Mouse (Mus musculus): Measurements from ENCODE around the gene Gm10073. TPM values are rescaled to one million over a fixed set of nuclear protein-coding genes. Genes with fewer than 3 reads are reported as not detected.
"Not testable (repeated sequence)": the region's sequence is repeated elsewhere in the genome, so short reads cannot be mapped to it uniquely, and the experiment has no call there.

Gm10073 gene
- polyA plus RNA-seq, 1 experiment from 2014 or later: 13.3 TPM

GRCm38 (mm10) chr8:106592458-106592857, 19.2 kb upstream of the Gm10073 start:
- H3K9ac ChIP-seq: no peak overlapping the region
- no peaks in the 10 kb centered on the region for H3K9me3 ChIP-seq
- H3K4me3 ChIP-seq: no peak overlapping the region
- no peak overlapping the region for H3K27ac ChIP-seq
- H3K36me3 ChIP-seq: no peaks in the 10 kb centered on the region
- H3K27me3 ChIP-seq: no peaks in the 10 kb centered on the region
- H3K4me2 ChIP-seq: no peak overlapping the region
- H3K4me1 ChIP-seq: no peaks in the 10 kb centered on the region
- 66% methylated on average over 2 of the region's 3 CpGs for WGBS
- ATAC-seq (ENCODE audit: insufficient number of reproducible peaks, low FRiP score, low TSS enrichment, low read depth): no peak

GRCm38 (mm10) chr8:106588443-106589431, 15.5 kb upstream of the Gm10073 start:
- Histone ChIP-seq H3K9ac (no peak overlapping the region), H3K9me3 (no peaks in the 10 kb centered on the region), H3K4me3 (no peak overlapping the region), H3K27ac (no peak overlapping the region), H3K36me3 (no peaks in the 10 kb centered on the region), H3K4me1 (no peaks in the 10 kb centered on the region), H3K27me3 (no peaks in the 10 kb centered on the region), H3K4me2 (no peak overlapping the region)
- ATAC-seq (ENCODE audit: insufficient number of reproducible peaks, low FRiP score, low TSS enrichment, low read depth): no peak
- 65% methylated on average over 3 of the region's 3 CpGs for WGBS

- Histone ChIP-seq H3K4me2 (no peak overlapping the region), H3K27ac (no peak overlapping the region), H3K4me3 (no peak overlapping the region), H3K9me3 (no peaks in the 10 kb centered on the region), H3K4me1 (no peaks in the 10 kb centered on the region), H3K27me3 (no peaks in the 10 kb centered on the region), H3K36me3 (no peaks in the 10 kb centered on the region), H3K9ac (no peak overlapping the region)
- ATAC-seq (ENCODE audit: insufficient number of reproducible peaks, low FRiP score, low TSS enrichment, low read depth): no peak
- WGBS: 73% methylated on average over 8 of the region's 8 CpGs
Observed at GRCm38 (mm10) chr8:106586896-106587295, 13.6 kb upstream of the Gm10073 start.

- 89% methylated on average over 3 of the region's 3 CpGs for WGBS
- Histone ChIP-seq H3K27me3 (no peaks in the 10 kb centered on the region), H3K4me2 (no peak overlapping the region), H3K27ac (no peak overlapping the region), H3K9ac (no peak overlapping the region), H3K4me3 (no peak overlapping the region), H3K36me3 (no peaks in the 10 kb centered on the region), H3K4me1 (no peaks in the 10 kb centered on the region), H3K9me3 (no peaks in the 10 kb centered on the region)
- no peak for ATAC-seq (ENCODE audit: insufficient number of reproducible peaks, low FRiP score, low TSS enrichment, low read depth)
Observed at GRCm38 (mm10) chr8:106585671-106586037, 12.4 kb upstream of the Gm10073 start.

GRCm38 (mm10) chr8:106584942-106585670, 11.8 kb upstream of the Gm10073 start:
- no peak overlapping the region for H3K4me2 ChIP-seq
- ATAC-seq (ENCODE audit: insufficient number of reproducible peaks, low FRiP score, low TSS enrichment, low read depth): no peak
- H3K36me3 ChIP-seq: no peaks in the 10 kb centered on the region
- no peak overlapping the region for H3K4me3 ChIP-seq
- no peak overlapping the region for H3K9ac ChIP-seq
- no peak overlapping the region for H3K27ac ChIP-seq
- no peaks in the 10 kb centered on the region for H3K9me3 ChIP-seq
- H3K4me1 ChIP-seq: no peaks in the 10 kb centered on the region
- H3K27me3 ChIP-seq: no peaks in the 10 kb centered on the region
- WGBS: 56% methylated on average over 11 of the region's 11 CpGs

- H3K27me3 ChIP-seq: no peaks in the 10 kb centered on the region
- no peak overlapping the region for H3K27ac ChIP-seq
- H3K36me3 ChIP-seq: no peaks in the 10 kb centered on the region
- no peaks in the 10 kb centered on the region for H3K9me3 ChIP-seq
- no peak overlapping the region for H3K4me3 ChIP-seq
- no peak overlapping the region for H3K9ac ChIP-seq
- H3K4me1 ChIP-seq: peaks cover 5% of the 10 kb centered on the region; the same call in 1 of the 2 replicates
- WGBS: 61% methylated on average over 6 of the region's 6 CpGs
- ATAC-seq (ENCODE audit: insufficient number of reproducible peaks, low FRiP score, low TSS enrichment, low read depth): no peak
- H3K4me2 ChIP-seq: no peak overlapping the region
Observed at GRCm38 (mm10) chr8:106581344-106582088, 8.3 kb upstream of the Gm10073 start.

- Histone ChIP-seq H3K27ac (no peak overlapping the region), H3K4me1 (peaks cover 5% of the 10 kb centered on the region; the same call in 1 of the 2 replicates)
Observed at GRCm38 (mm10) chr8:106579510-106579909, 6.2 kb upstream of the Gm10073 start.

GRCm38 (mm10) chr8:106576849-106577555, 3.7 kb upstream of the Gm10073 start:
- ATAC-seq (ENCODE audit: insufficient number of reproducible peaks, low FRiP score, low TSS enrichment, low read depth): no peak
- H3K4me1 ChIP-seq: peaks cover 5% of the 10 kb centered on the region; the same call in 1 of the 2 replicates
- H3K9me3 ChIP-seq: no peaks in the 10 kb centered on the region
- no peak overlapping the region for H3K4me3 ChIP-seq
- no peaks in the 10 kb centered on the region for H3K27me3 ChIP-seq
- H3K9ac ChIP-seq: no peak overlapping the region
- no peaks in the 10 kb centered on the region for H3K36me3 ChIP-seq
- H3K27ac ChIP-seq: no peak overlapping the region
- WGBS: 23% methylated on average over 6 of the region's 6 CpGs
- H3K4me2 ChIP-seq: no peak overlapping the region

More at GRCm38 (mm10) chr8:106579510-106579909, 6.2 kb upstream of the Gm10073 start:
- no peak overlapping the region for H3K4me3 ChIP-seq
- ATAC-seq (ENCODE audit: insufficient number of reproducible peaks, low FRiP score, low TSS enrichment, low read depth): no peak
- no peaks in the 10 kb centered on the region for H3K9me3 ChIP-seq
- WGBS: 60% methylated on average over 2 of the region's 2 CpGs
- no peak overlapping the region for H3K4me2 ChIP-seq
- H3K27me3 ChIP-seq: no peaks in the 10 kb centered on the region
- no peak overlapping the region for H3K9ac ChIP-seq
- no peaks in the 10 kb centered on the region for H3K36me3 ChIP-seq

GRCm38 (mm10) chr8:106574283-106574682, 1.0 kb upstream of the Gm10073 start:
- H3K36me3 ChIP-seq: no peaks in the 10 kb centered on the region
- H3K9ac ChIP-seq: no peak overlapping the region
- H3K9me3 ChIP-seq: no peaks in the 10 kb centered on the region
- H3K4me3 ChIP-seq: no peak overlapping the region
- no peak overlapping the region for H3K27ac ChIP-seq
- 75% methylated on average over 4 of the region's 4 CpGs for WGBS
- no peaks in the 10 kb centered on the region for H3K27me3 ChIP-seq
- H3K4me2 ChIP-seq: no peak overlapping the region
- no peak for ATAC-seq (ENCODE audit: insufficient number of reproducible peaks, low FRiP score, low TSS enrichment, low read depth)
- peaks cover 5% of the 10 kb centered on the region; the same call in 1 of the 2 replicates for H3K4me1 ChIP-seq

- not testable (repeated sequence) for H3K36me3 ChIP-seq; ATAC-seq (ENCODE audit: insufficient number of reproducible peaks, low FRiP score, low TSS enrichment, low read depth); H3K27me3 ChIP-seq; H3K4me2 ChIP-seq; H3K27ac ChIP-seq; H3K9me3 ChIP-seq; H3K4me3 ChIP-seq; H3K4me1 ChIP-seq; H3K9ac ChIP-seq
- 43% methylated on average over 1 of the region's 1 CpGs for WGBS
Observed at GRCm38 (mm10) chr8:106572175-106572574, 1.1 kb downstream of the Gm10073 start.

GRCm38 (mm10) chr8:106571551-106572172, 1.6 kb downstream of the Gm10073 start:
- Histone ChIP-seq H3K36me3 (no peaks in the 10 kb centered on the region), H3K9ac (no peak overlapping the region), H3K4me3 (no peak overlapping the region), H3K27ac (no peak overlapping the region), H3K9me3 (no peaks in the 10 kb centered on the region), H3K4me2 (no peak overlapping the region), H3K27me3 (no peaks in the 10 kb centered on the region), H3K4me1 (no peaks in the 10 kb centered on the region)
- 70% methylated on average over 5 of the region's 5 CpGs for WGBS
- ATAC-seq (ENCODE audit: insufficient number of reproducible peaks, low FRiP score, low TSS enrichment, low read depth): no peak

All from limb, embryonic 15.5 days (tissue).